Mouse (Mus musculus): ENCODE measurements around the gene Olfr1211.

The Olfr1211 gene

DNA sequence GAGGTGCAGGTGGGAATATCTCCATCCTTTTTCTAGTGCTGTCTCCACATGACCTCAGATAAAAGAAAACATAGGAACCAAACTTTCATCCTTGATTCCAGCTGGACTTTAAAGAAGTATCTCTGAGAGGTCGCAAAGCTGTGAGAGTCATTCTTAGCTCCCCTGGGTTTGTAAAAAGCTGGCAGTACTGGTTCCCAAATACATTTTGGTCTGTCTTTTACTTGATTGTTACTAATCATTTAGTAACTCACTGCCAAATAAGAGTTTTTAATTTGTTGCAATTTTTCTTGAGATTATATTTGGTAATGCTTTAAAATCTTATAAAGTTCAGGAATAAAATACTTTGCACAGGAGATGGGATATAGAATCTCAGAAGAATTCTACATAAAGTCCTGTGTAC, at the start of gene Olfr1211:
Gene Olfr1211 (minus strand): TSS at position 101 of the 400 bp plus-strand sequence.
- no peak for DNase-seq (ENCODE audit: low spot score)

- DNase-seq (ENCODE audit: low spot score), result no peak
These were observed 42.3 kb upstream of the Olfr1211 start, which contains the start of gene Gm13762 for GRCm38 (mm10) chr2:88980181-88980580. Gene Gm13762, minus strand, starts transcription at chr2:88980281.

DNA sequence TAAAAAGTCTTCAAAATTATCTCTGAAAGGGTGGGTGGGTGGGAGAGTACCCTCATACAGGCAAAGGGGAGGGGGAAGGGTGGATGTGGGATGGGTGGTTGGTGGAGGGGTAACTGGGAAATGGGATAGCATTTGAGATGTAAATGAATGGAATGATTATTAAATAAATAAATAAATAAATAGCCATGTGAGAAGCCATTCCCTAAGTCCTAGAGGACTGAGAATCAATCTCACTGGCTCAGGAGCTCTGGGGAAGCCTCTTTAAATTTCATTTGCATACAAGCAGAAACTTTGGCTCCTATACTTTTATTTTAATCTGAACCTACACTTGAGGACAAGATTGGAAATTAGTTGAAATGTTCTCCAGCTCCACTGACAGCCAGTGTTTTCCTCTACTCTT, 15.8 kb upstream of the Olfr1211 start, which contains the start of gene Olfr1212:
Gene Olfr1212 (plus strand): TSS at position 301 of the 400 bp plus-strand sequence.
- no peak for DNase-seq (ENCODE audit: low spot score)

GRCm38 (mm10) chr2:88915057-88915456, 22.9 kb downstream of the Olfr1211 start, which contains the start of gene Olfr1209:
Gene Olfr1209, minus strand, starts transcription at chr2:88915157.
- no peak for DNase-seq (ENCODE audit: low spot score)

DNA sequence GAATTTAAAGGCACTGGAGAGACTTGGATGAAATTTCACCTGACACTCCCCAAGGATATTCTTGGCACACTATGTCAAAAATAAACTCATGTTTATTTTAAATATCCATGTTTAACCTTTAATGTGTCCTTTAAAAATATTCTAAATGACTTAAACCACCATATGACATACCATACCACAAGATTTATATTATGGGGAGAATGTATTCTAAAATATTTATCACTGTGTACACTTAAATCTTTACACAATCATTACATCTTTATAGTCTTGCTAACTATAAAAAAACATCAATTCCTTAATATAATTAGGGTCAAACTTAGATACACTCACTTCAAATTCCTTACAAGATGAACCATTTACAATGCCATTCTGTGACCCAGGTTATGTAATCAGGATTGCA, 35.7 kb downstream of the Olfr1211 start, which contains the start of gene Olfr1208:
Gene Olfr1208 (minus strand): TSS at position 101 of the 400 bp plus-strand sequence.
- DNase-seq (ENCODE audit: low spot score), result no peak
